Mouse (Mus musculus): ENCODE data around the gene Bphl. TPM values are rescaled to one million over a fixed set of nuclear protein-coding genes. Genes with fewer than 3 reads are reported as not detected.

The Bphl gene
- 36.1 and 41.9 TPM in 2 replicates for polyA plus RNA-seq (2014; fragmentation: Nextera tagmentation; extraction: Ambion mirVana)

GRCm38 (mm10) chr13:34037172-34038055 is at the start of gene Bphl:
Gene Bphl (plus strand): TSS chr13:34037597.
- Histone ChIP-seq H3K36me3 (ENCODE audit: control insufficient read depth, insufficient read depth, low read length) (no peaks in the 10 kb centered on the region; the same call in 1 of the 2 replicates), H3K27ac (replicated peaks; ENCODE audit: low read depth, low read length) (peak within 1 kb of the TSS; percentile 69; the same call in 1 of the 2 replicates), H3K4me1 (ENCODE audit: control insufficient read depth, insufficient read depth, low read length) (peaks cover 5% of the 10 kb centered on the region), H3K9me3 (ENCODE audit: control insufficient read depth, low read length) (no peaks in the 10 kb centered on the region), H3K4me3 (ENCODE audit: low read depth, low read length) (peak within 1 kb of the TSS; percentile 69), H3K27me3 (ENCODE audit: control insufficient read depth, insufficient read depth, low read length) (no peaks in the 10 kb centered on the region), H3K9ac (ENCODE audit: low read length) (peak within 1 kb of the TSS; percentile 94), H3K4me2 (ENCODE audit: low read depth, severe bottlenecking) (peak within 1 kb of the TSS; percentile 69)
- WGBS: under 1% methylated on average over 37 of the region's 37 CpGs
- DNase-seq (ENCODE audit: low spot score) (peak; percentile 92), ATAC-seq (ENCODE audit: insufficient number of reproducible peaks, low FRiP score, low TSS enrichment, low read depth) (peak; percentile 92)

GRCm38 (mm10) chr13:33989625-33990024 is 47.8 kb upstream of the Bphl start:
- Histone ChIP-seq H3K4me3 (ENCODE audit: low read depth, low read length) (no peak overlapping the region), H3K4me2 (ENCODE audit: low read depth, severe bottlenecking) (no peak overlapping the region), H3K9me3 (ENCODE audit: control insufficient read depth, low read length) (no peaks in the 10 kb centered on the region), H3K27me3 (ENCODE audit: control insufficient read depth, insufficient read depth, low read length) (no peaks in the 10 kb centered on the region), H3K27ac (replicated peaks; ENCODE audit: low read depth, low read length) (no peak overlapping the region), H3K4me1 (ENCODE audit: control insufficient read depth, insufficient read depth, low read length) (no peaks in the 10 kb centered on the region), H3K36me3 (ENCODE audit: control insufficient read depth, insufficient read depth, low read length) (no peaks in the 10 kb centered on the region), H3K9ac (ENCODE audit: low read length) (no peak overlapping the region)
- WGBS: 84% methylated on average over 5 of the region's 5 CpGs
- no peak for DNase-seq (ENCODE audit: low spot score)
- no peak for ATAC-seq (ENCODE audit: insufficient number of reproducible peaks, low FRiP score, low TSS enrichment, low read depth)

GRCm38 (mm10) chr13:33995197-33995596 is 42.2 kb upstream of the Bphl start:
- DNase-seq (ENCODE audit: low spot score): peak; percentile 78
- WGBS: 28% methylated on average over 1 of the region's 1 CpGs

GRCm38 (mm10) chr13:34002058-34003006 is 35.1 kb upstream of the Bphl start, which contains the start of the genes Ripk1 and Serpinb6a:
Gene Ripk1 (plus strand): TSS chr13:34002363.
Gene Serpinb6a (minus strand): TSS chr13:34002794.
- peak within 1 kb of the TSS; percentile 93 for H3K4me3 ChIP-seq (ENCODE audit: low read depth, low read length)
- under 1% methylated on average over 91 of the region's 92 CpGs for WGBS
- H3K9ac ChIP-seq (ENCODE audit: low read length): peak within 1 kb of the TSS; percentile 89
- H3K4me2 ChIP-seq (ENCODE audit: low read depth, severe bottlenecking): peak within 1 kb of the TSS; percentile 66
- peak within 1 kb of the TSS; percentile 82 for H3K27ac ChIP-seq (replicated peaks; ENCODE audit: low read depth, low read length)
- 0 out of 2 replicates have a peak, but pooled peaks cover 3% of the 10 kb centered on the region for H3K4me1 ChIP-seq (ENCODE audit: control insufficient read depth, insufficient read depth, low read length)
- no peaks in the 10 kb centered on the region for H3K9me3 ChIP-seq (ENCODE audit: control insufficient read depth, low read length)
- DNase-seq (ENCODE audit: low spot score): peak; percentile 91
- H3K36me3 ChIP-seq (ENCODE audit: control insufficient read depth, insufficient read depth, low read length): no peaks in the 10 kb centered on the region
- H3K27me3 ChIP-seq (ENCODE audit: control insufficient read depth, insufficient read depth, low read length): no peaks in the 10 kb centered on the region
- peak; percentile 93 for ATAC-seq (ENCODE audit: insufficient number of reproducible peaks, low FRiP score, low TSS enrichment, low read depth)

More at GRCm38 (mm10) chr13:33995197-33995596, 42.2 kb upstream of the Bphl start:
- no peaks in the 10 kb centered on the region for H3K9me3 ChIP-seq (ENCODE audit: control insufficient read depth, low read length)
- no peaks in the 10 kb centered on the region for H3K4me1 ChIP-seq (ENCODE audit: control insufficient read depth, insufficient read depth, low read length)
- H3K36me3 ChIP-seq (ENCODE audit: control insufficient read depth, insufficient read depth, low read length): no peaks in the 10 kb centered on the region
- no peak overlapping the region for H3K27ac ChIP-seq (replicated peaks; ENCODE audit: low read depth, low read length)
- H3K4me3 ChIP-seq (ENCODE audit: low read depth, low read length): no peak overlapping the region
- no peak overlapping the region for H3K9ac ChIP-seq (ENCODE audit: low read length)
- no peaks in the 10 kb centered on the region for H3K27me3 ChIP-seq (ENCODE audit: control insufficient read depth, insufficient read depth, low read length)
- H3K4me2 ChIP-seq (ENCODE audit: low read depth, severe bottlenecking): no peak overlapping the region
- no peak for ATAC-seq (ENCODE audit: insufficient number of reproducible peaks, low FRiP score, low TSS enrichment, low read depth)

- H3K36me3 ChIP-seq (ENCODE audit: control insufficient read depth, insufficient read depth, low read length): no peaks in the 10 kb centered on the region
- ATAC-seq (ENCODE audit: insufficient number of reproducible peaks, low FRiP score, low TSS enrichment, low read depth) (no peak; the same call in 1 of the 2 replicates), DNase-seq (ENCODE audit: low spot score) (no peak)
- H3K4me3 ChIP-seq (ENCODE audit: low read depth, low read length): peak overlapping the region; percentile 93
- H3K4me2 ChIP-seq (ENCODE audit: low read depth, severe bottlenecking): peak overlapping the region; percentile 66
- H3K9ac ChIP-seq (ENCODE audit: low read length): no peak overlapping the region
- H3K4me1 ChIP-seq (ENCODE audit: control insufficient read depth, insufficient read depth, low read length): 0 out of 2 replicates have a peak, but pooled peaks cover 3% of the 10 kb centered on the region
- H3K9me3 ChIP-seq (ENCODE audit: control insufficient read depth, low read length): no peaks in the 10 kb centered on the region
- WGBS: 17% methylated on average over 5 of the region's 5 CpGs
- no peak overlapping the region for H3K27ac ChIP-seq (replicated peaks; ENCODE audit: low read depth, low read length)
- no peaks in the 10 kb centered on the region for H3K27me3 ChIP-seq (ENCODE audit: control insufficient read depth, insufficient read depth, low read length)
Measured at GRCm38 (mm10) chr13:34003058-34003457, 34.3 kb upstream of the Bphl start.

GRCm38 (mm10) chr13:34007234-34007633 is 30.2 kb upstream of the Bphl start:
- no peak for DNase-seq (ENCODE audit: low spot score)
- 70% methylated on average over 2 of the region's 2 CpGs for WGBS

GRCm38 (mm10) chr13:34016927-34017569 is 20.3 kb upstream of the Bphl start:
- 95% methylated on average over 9 of the region's 9 CpGs for WGBS
- no peak for ATAC-seq (ENCODE audit: insufficient number of reproducible peaks, low FRiP score, low TSS enrichment, low read depth)
- Histone ChIP-seq H3K27ac (replicated peaks; ENCODE audit: low read depth, low read length) (no peak overlapping the region), H3K4me2 (ENCODE audit: low read depth, severe bottlenecking) (no peak overlapping the region), H3K4me1 (ENCODE audit: control insufficient read depth, insufficient read depth, low read length) (no peaks in the 10 kb centered on the region), H3K4me3 (ENCODE audit: low read depth, low read length) (no peak overlapping the region), H3K36me3 (ENCODE audit: control insufficient read depth, insufficient read depth, low read length) (peaks cover 3% of the 10 kb centered on the region; the same call in 1 of the 2 replicates), H3K9me3 (ENCODE audit: control insufficient read depth, low read length) (no peaks in the 10 kb centered on the region), H3K9ac (ENCODE audit: low read length) (no peak overlapping the region), H3K27me3 (ENCODE audit: control insufficient read depth, insufficient read depth, low read length) (no peaks in the 10 kb centered on the region)
- DNase-seq (ENCODE audit: low spot score): no peak

More at GRCm38 (mm10) chr13:34007234-34007633, 30.2 kb upstream of the Bphl start:
- Histone ChIP-seq H3K4me3 (ENCODE audit: low read depth, low read length) (no peak overlapping the region), H3K9ac (ENCODE audit: low read length) (no peak overlapping the region), H3K4me2 (ENCODE audit: low read depth, severe bottlenecking) (no peak overlapping the region), H3K27me3 (ENCODE audit: control insufficient read depth, insufficient read depth, low read length) (no peaks in the 10 kb centered on the region), H3K27ac (replicated peaks; ENCODE audit: low read depth, low read length) (no peak overlapping the region), H3K4me1 (ENCODE audit: control insufficient read depth, insufficient read depth, low read length) (no peaks in the 10 kb centered on the region), H3K36me3 (ENCODE audit: control insufficient read depth, insufficient read depth, low read length) (no peaks in the 10 kb centered on the region), H3K9me3 (ENCODE audit: control insufficient read depth, low read length) (no peaks in the 10 kb centered on the region)
- no peak for ATAC-seq (ENCODE audit: insufficient number of reproducible peaks, low FRiP score, low TSS enrichment, low read depth)

Measured in limb, embryonic 11.5 days (tissue).